Mouse (Mus musculus) testis, postnatal 14 days (tissue): ENCODE results near the gene Nudt15.

ENCODE experiments used
- DNase-seq: peaks from one replicate; pipeline ENCODE4 v3.0.0; 2021; ENCODE audit warnings: low spot score

Nudt15 gene

GRCm38 (mm10) chr14:73507702-73508376 is 40.2 kb downstream of the Nudt15 start:
- no peak for DNase-seq

DNA sequence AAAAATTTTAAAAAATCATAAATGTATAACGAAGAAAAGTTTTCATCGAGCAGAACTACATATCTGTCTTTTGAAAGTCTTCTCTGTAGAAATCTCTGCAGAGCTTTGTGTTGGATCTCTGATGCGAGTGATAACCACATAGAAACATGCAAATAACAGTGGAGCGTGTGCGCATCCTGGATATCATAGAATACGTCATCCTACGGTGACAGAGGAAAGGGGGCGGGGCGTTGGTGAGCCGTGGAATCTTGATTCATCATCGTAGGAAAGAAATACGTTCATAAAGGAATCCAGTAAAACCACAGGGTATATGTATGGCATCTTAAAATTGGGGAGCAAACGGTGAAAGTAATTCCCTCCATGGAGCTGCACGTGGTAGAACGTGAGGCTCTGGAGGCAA is 40.8 kb downstream of the Nudt15 start:
- DNase-seq = no peak

GRCm38 (mm10) chr14:73506283-73506682 is 41.8 kb downstream of the Nudt15 start:
- no peak for DNase-seq

GRCm38 (mm10) chr14:73503237-73503933 is 44.7 kb downstream of the Nudt15 start:
- no peak for DNase-seq

GRCm38 (mm10) chr14:73502591-73503184 is 45.4 kb downstream of the Nudt15 start:
- DNase-seq = peak; percentile 79

- no peak for DNase-seq
Measured at GRCm38 (mm10) chr14:73501721-73502120, 46.3 kb downstream of the Nudt15 start.

GRCm38 (mm10) chr14:73501283-73501682 is 46.8 kb downstream of the Nudt15 start:
- no peak for DNase-seq

DNA sequence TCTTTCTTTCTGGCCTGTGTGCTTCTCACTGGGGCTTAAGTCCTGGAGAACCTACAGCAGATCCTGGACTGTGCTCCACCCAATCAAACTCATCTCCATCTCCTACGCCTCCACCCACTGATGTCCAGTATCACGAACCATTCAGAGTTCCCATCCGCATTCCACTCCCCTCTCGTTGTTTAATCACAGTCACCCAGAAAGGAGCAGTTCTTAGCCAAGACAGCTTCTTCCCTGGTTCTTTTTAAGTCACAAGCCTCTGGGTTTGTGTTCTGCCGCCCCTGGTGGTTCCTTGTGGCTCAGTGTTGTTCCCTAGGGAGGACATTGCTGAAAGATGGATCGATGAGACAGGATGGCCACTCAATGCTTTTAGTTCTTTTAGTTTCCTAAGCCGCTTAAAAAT is 52.3 kb downstream of the Nudt15 start:
- no peak for DNase-seq

DNA sequence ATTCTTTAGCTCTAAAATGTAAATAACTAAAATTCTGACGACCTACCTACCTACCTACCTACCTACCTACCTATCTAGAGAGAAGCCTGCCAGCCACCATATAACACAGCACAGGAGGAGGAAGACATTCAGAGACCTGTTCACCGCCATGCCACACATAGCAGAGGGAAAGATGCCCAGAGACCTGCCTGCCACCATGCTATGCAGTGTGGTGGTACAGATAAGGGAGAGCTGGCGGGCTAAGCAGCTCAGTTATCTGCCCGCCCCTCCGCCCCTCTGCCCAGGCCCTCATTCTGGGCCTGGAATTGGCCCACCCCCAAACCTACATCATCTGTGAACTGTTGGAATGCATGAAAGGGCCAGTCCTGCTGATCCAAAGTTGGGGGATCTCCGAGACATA is 53.9 kb downstream of the Nudt15 start:
- DNase-seq = no peak

- DNase-seq = no peak
Measured at GRCm38 (mm10) chr14:73493356-73493755, 54.7 kb downstream of the Nudt15 start.

DNA sequence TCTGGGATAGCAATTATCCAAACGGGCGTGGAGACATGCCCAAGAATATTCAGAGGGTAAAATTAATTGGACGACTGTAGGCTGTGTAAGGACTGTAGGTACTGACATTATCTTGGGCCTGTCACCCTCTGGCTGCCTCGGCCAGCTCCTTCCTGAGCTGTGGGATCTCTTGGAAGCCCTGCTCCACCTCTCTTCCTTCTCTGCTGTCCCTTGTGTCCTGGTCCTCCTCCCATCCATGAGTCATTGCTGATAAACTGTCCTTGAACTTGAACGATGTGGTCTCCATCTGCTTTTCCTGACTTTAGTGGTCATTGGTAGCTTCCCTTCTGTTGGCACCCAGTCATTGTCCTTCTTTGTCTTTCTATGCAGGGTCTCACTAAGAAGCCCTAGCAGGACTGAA is 61.4 kb downstream of the Nudt15 start:
- no peak for DNase-seq

GRCm38 (mm10) chr14:73484366-73485110 is 63.5 kb downstream of the Nudt15 start:
- DNase-seq = no peak

DNA sequence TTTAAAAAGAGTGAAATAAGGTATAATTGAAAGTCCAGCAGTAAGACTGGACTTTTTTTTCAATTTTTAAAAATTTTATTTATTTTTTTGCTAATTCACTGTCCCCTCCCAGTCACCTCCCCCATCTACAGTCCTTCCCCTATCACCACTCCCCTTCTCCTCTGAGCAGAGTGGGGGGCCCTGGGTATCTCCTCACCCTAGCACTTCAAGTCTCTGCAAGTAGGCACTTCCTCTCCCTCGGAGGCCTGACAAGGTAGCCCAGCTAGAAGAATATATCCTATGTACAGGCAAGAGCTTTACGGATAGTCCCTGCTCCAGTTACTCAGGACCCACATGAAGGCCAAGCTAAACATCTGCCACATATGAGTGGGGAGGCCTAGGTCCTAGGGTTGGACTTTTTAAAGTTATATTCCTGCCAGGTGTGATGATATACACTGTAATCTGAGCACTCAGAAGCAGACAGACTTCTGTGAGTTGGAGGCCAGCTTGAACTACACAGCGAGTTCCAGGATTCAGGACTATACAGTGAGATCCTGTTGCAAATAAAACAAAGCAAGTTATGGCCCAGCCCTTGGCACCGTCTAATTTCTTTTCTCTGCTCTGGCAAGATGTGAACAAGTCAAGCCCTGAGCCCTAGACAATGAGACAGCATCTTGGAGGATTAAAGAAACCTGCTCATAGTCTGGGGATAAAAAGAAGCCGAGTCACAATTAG is 64.4 kb downstream of the Nudt15 start:
- DNase-seq = no peak

GRCm38 (mm10) chr14:73479771-73480170 is 68.3 kb downstream of the Nudt15 start:
- DNase-seq = no peak

GRCm38 (mm10) chr14:73478321-73478720 is 69.7 kb downstream of the Nudt15 start:
- DNase-seq = no peak

DNA sequence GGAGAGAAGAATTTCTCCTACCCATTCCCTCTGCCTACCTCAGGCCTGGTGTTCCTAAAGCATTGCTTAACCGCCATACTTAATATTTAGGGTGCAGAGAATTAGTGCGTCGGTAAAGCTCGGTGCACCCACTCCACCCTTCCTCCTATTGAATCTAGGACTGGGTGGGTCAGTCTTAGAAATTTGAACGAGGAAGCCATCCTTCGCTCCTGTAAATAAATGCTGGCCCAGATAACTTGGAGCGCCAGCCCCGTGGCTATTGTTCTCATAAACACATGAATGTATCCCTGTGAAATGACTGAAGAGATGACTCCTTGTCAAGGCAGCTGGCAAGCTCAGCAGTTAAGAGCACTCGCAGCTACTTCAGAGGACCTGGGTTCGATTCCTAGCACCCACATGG is 71.0 kb downstream of the Nudt15 start:
- DNase-seq = no peak

DNA sequence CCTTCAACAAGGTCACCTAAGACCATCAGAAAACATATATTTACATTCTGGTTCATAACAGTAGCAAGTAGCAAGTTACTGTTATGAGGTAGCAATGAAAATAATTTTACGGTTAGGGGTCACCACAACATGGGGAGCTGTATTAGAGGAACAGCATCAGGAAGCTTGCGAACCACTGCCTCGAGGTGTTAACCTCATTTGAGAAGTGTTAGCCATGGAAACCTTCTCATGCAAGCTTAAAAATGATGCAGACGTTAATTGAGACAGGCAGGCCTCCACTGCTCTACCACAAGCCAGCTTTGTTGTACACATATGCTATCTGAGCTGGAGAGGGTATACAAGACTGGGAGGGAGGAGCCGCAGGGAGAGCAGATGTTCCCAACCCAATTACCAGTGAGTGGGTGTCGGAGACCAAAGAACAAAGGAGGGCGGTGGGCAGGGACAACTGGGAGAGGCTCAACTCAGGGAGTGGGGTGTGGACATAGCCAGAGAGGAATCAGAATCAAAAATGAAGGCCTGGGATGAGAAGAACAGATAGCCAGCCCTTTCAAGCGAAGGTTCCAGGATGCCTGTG is 71.6 kb downstream of the Nudt15 start:
- DNase-seq = no peak

DNA sequence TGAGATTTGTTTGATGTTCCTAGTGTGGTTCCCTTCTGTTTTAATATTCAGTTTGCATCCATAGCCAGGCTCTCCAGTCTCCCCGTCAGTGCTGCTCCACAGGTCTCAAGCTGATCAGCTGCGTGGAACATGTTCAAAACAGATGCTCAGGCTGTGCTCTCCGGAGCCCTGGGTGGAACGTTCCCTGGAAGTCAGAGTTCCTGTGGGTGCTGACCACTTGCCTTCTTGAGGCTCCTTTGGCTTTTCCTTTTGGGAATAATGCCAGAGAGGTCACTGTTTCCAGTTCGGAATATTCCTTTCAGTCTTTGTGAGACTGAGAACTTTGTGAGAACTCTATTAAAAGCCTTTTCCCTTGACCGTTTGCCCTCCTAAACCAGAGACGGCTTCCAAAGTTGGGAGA is 72.5 kb downstream of the Nudt15 start:
- peak; percentile 30 for DNase-seq

DNA sequence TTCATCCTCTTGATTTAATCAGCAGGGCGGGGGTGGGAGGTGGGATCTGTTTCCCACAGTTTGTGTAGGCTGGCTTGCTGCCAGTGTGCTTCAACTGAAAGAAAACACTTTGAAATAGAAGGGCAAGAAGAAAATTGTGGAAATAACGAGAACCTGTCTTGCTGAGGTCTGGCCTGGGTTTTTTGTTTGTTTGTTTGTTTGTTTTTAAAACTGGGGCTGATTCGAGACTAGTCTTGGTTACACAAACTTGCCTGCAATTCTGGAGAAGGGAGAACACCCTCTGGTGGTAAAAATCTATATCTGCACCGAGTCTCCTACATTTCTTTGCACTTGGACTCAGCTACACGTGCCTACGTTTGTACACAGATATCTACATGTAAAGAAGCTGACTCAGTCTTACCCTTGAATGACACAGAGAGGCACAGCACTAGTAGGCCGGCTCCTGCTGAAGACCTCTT is 73.4 kb downstream of the Nudt15 start:
- no peak for DNase-seq

- peak; percentile 36 for DNase-seq
Measured at GRCm38 (mm10) chr14:73473670-73474460, 74.2 kb downstream of the Nudt15 start.

DNA sequence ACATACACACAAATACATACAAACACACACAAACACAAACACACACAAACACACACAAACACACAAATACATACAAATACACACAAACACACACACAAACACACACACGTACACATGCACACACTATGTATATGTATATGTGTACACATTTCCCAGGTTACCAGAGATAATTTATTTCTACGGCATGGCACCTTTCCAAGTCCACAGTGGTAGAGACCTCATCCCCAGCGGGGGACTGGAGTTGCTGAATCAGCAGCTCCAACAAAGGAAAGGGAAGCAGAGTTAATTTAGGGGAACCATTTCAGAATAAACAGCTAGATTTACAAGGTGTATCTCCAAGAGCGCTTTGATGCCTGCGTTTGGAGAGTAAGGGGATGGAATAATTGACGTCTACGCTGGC is 75.8 kb downstream of the Nudt15 start:
- DNase-seq = no peak
